Mouse (Mus musculus): ENCODE measurements around the gene Phyh.
A peak's percentile ranks its signal among the peaks of the same experiment; 100 is the strongest.

Gene Phyh

DNA sequence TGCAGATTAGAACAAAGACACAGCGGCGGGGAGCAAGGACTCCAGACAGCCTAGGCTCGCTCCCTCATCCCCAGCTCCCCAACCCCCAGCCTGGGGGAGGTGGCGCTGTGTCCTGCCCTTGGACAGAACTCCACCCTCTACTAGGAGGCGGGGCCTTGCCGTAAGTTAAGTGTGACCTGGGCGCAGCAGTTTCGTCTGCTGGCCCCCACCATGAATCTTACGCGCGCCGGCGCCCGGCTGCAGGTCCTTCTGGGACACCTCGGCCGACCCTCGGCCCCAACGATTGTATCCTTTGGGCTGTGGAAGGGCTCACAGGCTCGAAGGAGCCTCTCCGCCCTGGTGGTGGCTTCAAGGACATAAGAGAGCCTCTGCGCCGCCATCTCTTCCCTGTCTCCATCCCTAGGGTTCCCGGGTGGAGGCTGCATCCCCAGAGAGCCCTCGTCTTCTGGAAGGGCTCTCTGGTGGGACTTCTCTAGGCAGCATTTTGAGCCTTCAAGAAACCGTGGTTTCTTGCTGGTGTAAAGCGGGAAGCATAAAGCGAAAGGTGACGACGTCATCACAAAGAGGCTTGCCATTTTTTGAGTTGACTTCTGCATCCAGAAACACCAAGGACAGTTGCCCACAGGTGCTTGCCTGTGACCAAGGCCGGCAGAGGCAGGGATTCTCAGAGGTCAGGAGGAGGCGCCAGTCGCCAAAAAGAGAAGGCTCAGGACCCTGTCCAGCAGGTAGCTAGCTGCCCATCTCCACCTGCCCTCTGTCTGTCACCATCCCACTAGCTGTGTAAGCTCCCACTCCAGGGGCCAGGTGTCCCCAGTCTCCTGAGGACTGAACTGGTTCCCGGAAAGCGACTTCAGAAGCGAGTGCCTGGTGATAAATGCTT is at the start of gene Phyh:
Gene Phyh (plus strand): TSS at position 160 of the 880 bp plus-strand sequence.
- DNase-seq, result peak; percentile 93

DNA sequence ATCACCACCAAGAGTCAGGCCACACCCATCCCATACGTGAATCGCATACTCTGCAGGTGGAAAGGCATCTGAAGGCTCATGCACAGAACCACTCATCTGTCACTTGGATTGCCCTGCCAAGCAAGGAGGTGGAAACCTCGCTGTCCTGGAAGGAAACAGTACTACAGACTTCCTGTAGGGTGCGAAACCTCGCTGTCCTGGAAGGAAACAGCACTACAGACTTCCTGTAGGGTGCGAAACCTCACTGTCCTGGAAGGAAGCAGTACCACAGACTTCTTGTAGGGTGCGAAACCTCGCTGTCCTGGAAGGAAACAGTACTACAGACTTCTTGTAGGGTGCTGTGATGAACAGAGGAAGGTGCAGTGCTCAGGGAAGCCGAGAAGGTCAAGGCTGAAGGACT is 46.1 kb upstream of the Phyh start:
- DNase-seq, result no peak

DNA sequence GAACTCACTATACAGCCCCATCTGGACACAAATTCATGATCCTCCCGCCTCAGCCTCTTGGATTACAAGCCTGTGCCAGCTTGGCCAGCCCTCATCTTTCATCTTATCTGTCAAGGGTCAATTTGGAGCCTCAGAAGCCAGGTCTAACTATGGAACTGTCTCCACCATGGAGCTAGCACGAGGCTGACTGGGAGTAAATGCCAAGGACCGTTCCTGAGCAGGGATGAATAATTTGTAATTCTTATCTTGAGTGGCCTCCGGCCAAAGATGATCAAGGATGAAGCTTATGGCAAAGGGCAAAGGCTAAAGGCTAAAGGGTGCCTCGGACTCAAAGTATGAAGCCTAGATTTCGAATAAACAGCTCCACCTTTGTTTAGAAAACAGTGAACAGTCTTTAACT is 45.5 kb upstream of the Phyh start:
- DNase-seq, result no peak

DNA sequence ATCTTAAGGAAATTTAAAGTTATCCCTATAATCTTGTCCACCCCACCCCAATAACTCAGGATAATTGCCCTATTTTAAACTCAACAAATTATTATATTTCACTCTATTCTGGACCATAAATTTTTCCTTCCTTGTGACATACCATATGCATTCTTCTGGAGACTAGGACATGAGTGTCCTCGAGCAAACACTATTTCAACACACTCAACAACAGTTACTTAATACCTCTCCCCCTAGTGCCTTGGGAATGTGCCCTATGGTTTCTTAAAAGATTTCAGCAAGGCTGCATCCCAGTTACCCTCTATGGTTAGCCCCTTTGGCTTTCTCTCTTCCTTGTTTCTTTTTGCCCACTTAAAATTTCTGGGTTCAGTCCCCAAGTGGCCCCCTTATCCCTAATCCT is 43.7 kb upstream of the Phyh start:
- DNase-seq, result no peak

DNA sequence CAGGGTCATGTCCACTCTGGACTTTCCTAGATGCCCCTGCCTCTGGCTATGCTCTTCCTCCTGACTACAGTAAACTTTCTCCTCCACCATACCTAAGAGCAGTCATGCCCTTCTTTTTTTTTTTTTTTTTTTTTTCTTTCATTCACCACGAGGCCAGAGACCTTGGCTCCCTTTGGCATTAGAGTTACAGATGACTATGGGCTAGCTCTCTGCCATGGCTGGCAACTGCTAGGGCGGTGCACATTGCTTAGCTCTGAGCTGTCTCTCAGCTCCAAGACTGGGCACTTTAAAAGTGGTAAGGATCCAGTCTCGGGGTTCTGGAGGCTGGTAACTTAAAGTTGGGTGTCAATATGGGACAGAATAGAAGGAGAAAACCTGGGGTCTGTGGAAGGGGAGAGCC is 42.7 kb upstream of the Phyh start:
- DNase-seq, result no peak

DNA sequence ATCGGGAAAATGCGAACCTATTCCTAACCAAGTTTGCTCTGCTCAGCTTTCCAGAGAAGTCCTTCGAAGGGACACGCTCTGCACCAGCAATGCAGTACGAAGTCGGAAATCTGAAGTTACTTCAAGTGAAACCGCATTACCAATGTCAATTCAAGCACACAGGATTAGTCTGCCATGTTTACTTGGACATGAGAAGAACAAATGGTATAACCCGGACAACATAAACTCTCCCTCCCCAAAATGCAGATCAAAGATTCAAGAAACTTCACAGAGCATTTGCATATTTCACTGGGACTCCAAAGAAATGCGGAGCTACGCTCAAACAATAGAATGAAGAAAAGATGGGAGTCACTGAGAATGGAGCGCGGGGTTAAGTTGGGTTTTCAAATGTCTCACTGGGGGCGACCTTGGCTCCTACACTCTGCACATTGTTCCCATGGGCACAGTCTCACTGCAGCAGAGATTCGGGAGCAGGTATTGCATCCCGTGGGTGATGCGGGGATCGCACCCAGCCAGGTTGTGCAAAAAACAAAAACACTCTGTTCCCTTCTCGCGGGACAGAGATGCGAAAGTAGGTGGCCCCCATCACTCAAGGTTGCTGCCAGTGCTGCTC is 38.0 kb upstream of the Phyh start:
- DNase-seq, result peak; percentile 36

DNA sequence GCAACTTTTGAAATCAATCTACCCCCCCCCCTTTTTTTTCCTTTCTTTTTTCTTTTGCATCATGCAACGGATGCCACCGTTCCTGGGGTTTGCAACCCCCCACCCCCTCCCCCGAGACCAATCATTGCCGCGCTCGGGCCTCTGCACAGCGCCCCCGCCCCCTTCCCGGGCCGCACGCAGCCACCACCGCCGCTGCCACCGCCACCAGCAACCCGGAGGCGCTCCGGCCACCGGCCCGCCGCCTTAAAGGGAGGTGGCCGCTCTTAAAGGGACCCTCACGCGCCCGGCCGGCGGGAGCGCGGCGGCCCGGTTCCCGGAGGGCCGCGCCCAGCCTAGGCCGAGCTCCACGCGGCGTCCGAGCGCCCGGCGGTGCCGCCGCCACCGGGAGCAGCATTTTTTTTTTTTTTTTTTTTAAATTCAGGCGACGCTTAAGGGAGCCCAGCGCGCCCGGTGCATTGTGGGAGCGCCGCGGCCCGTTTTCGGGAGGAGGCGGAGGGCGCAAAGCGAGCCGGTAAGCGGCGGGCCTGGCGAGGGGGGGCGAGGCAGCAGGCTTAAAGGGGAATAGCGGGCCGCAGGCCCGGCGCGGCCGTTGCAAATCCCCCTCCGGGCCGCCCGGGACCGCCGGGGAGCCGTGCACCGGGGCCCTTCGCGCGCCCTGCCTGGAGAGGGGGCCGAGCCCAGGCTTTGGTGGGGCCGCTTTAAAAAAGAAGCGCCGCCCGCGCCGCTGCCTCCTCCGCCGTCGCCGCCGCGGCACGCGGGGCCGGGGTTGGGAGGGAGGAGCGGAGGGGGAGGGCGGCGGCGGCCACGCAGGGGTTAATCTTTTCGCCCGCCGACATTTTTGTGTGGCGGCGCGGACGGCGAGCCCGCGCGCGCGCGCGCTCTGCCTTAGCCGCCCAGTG is 37.2 kb upstream of the Phyh start, which contains the start of gene Sephs1:
Gene Sephs1 (plus strand): TSS at position 215 of the 899 bp plus-strand sequence.
- peak; percentile 92 for DNase-seq

DNA sequence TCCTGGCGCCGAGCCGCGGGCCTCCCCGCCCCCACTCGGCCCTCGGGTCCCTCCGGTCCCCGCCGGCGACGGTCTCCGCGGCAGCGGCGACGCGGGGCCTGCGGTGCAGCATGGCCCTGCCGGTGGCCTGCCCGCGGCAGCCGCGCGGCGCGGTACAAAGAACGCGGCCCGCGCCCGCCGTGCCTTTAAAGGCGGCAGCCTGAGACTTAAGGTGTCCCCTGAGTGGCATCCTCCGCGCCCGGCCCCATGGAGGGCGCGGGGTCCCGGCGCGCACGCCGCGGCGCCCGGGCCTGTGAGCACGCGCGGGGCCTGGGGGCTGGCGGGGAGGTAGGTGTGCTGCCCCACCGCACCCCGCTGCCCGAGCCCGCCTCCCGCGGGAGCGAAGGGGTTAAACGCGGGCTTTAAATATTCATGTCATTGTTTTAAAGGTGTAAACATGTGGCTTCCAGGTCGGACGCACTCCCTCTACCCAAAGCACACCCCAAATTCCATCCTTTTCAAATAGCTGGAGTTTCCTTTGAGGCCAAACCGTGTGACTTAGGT is 36.5 kb upstream of the Phyh start:
- DNase-seq, result peak; percentile 80

DNA sequence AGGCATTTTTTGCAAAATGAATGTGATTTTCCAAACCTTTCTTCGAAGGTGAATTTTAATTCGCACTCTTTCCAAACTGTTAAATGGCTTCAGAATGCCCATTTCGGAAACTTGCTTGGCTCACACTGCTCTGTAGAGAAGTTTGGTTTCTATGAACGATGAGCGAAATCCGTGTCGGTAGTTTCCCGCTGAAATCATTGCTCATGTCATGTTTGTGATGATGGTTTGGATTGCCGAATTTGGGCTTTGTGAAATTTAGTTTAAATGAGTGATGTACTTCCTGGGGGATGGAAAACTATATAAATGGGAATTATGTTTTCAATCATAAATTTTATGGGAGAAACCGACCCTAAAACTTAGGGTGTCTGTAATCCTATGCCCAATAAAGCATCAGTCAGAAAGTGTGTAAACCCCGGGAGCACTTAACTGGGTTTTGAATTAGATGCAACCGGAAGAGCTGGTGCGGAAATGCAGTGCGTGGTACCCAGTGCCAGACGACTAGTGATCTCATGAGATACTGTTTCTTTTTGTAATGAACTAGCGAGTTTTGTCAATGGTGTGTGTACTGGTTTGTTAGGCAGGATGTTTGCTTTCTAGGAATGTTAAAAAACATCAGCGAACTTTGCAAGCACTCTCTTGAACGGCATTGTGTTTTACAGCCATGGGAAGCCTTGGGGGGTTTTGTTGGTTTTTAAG is 35.7 kb upstream of the Phyh start:
- DNase-seq, result no peak

DNA sequence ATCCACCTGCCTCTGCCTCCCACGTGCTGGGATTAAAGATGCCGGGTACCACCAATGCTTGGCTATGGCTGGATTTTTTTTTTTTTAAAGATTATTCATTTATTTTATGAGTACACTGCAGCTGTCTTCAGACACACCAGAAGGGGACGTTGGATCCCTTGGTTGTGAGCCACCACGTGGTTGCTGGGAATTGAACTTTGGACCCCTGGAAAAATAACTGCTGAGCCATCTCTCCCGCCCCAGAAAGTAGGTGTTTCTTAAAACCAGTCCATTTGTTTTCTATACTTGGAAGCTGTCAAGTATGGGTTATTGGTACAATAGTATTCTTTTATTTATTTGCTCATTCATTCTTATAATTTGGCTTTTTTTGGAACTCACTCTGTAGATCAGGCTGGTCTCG is 31.9 kb upstream of the Phyh start:
- no peak for DNase-seq

DNA sequence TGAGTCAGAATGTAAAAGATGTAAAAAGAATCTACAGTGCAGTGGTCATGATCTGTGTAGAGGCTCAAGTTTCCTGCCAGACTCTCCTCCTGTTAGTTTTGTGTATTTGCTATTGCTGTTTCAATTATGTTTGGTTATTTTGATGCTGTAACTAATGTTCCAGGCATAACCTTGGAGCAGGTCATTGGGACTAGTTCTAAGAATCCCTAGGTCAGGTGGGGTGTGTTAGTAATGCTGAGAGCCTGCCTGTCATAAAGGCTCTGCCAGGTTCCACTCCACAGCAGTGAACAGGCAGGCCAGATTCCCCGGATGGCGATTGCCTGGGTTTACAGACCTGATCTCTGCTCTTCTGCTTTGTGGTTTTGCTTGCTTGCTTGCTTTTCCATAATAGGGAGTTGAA is 23.2 kb upstream of the Phyh start:
- DNase-seq, result no peak

DNA sequence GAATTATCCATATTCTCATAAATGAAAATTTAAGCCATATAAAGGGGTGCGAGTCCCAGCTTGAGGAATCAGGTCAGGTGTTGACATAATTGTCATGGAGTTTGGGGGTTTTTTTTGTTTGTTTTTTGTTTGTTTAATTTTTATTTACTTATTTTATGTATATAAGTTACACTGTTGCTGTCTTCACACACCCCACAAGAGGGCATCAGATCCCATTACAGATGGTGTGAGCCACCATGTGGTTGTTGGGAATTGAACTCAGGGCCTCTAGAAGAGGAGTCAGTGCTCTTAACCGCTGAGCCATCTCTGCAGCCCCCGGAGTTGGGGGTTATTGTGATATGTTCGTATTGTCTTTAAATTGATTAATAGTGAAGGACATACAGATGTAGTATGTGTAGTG is 21.8 kb upstream of the Phyh start:
- no peak for DNase-seq

DNA sequence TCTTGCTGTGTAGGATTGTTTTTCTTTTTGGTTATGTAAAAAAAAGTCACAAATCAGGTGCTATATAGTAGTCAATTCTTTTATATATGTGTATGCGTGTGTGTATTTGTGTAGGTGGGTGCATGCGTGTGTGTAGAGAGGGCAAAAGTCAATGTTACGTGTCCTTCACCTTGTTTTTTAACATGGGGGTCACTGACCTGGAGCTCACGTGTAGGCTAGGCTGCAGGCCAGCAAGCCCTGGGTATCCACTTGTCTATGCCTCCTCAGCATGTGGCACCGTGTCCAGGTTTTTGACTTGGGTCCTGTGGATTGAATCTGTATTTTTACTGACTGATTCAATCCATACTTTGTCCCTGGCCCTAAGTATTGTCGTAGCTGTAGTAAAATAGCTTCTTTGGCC is 18.2 kb upstream of the Phyh start:
- no peak for DNase-seq

DNA sequence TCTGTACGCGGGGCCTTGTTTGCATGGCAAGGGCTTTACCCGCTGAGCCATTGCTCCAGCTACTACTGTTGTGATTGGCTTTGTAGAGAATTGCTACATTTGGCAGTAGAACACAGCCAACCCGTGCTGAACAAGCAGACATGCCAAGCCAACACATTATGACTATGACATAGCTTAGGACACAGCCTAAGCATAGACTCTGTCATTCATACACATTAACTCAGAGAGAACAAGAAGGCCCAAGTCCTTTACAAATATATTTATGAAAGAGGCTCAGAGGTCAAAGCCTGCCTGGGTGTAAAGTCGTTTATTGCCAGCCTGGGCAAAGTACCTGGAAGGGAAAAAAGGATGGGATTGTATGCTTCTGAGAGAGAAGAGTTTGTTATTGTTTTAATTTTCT is 16.5 kb upstream of the Phyh start:
- DNase-seq, result peak; percentile 23

DNA sequence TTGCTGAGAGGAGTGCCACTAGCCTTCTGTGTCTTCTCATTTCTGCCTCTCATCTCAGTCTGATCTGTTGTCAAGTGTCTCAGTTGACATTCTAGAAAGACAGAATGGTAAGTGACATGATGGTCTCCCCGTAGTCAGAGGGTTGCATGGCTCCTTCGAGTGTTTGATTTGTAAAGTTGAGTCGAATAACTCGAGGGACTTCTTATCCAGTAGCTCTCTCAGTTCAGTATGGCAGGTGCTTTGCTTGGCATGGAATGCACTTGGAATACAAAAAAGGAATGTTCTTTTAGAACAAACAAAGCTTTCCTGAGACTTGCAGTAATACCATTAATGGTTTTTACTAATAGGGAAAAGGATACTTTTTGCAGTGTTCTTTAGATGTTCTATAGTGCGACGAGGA is 11.7 kb upstream of the Phyh start:
- DNase-seq, result no peak

DNA sequence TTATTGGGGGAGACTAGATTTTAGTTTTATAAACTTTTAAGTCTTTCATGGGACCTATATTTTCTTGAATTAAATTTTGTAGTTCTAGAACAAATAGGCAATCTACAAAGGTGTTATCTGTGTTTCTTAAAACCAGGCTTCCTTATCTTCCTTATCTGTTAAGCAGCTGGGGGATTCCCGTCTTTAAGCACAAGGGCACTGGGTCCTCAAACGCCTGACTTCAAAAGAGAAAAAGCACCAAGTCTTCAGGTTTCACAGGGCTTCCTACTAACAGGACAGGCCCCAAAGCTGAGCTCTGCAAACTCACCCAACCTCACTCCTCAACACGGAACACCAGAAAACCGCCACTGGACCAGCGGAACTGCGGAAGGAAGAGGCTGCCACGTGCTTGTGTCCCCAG is 10.9 kb upstream of the Phyh start:
- no peak for DNase-seq

DNA sequence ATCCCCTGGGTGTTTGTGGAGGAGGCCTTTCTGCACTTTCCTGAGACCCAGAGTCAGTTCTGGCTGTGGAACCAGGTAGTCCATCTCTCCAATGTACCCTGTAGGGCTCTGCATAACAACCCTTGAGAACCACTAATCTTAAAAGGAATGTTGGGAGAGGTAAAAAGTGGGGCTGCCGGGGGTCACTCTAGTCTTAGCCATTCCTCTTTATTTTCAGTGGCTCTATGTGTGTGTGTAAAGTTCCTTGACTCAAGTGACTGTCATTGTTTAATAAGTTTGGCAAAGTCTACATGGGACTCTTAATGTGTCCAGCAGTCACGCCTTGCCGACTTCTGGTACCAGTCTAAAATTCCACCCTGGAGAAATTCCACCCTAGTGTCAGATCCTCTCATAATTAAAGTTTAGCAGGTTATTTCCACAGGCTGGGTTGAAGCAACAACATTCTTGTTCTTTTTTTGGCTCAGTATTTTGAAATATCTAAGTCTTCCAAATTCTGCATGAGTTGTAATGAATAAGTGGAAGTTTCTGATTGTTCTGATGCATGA is 10.0 kb upstream of the Phyh start:
- no peak for DNase-seq

DNA sequence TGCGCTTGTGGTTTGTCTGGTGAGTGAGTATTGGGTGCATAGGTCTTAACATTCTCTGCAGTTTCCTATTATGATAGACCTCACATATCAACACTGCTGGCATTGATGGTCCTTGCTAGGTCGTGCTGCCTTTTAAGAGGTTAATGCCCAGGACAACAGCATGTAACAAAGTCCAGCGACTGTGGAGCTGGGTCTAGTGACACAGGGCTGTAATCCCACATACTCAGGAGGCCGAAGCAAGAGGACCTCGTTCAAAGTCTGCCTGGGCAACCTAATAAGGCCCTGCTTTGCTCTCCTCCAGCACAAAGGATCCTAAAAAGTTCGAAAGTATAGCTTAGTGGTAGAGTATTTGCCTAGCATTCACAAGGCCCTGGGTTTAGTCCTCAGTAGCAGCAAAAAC is 8.9 kb upstream of the Phyh start:
- DNase-seq, result no peak

DNA sequence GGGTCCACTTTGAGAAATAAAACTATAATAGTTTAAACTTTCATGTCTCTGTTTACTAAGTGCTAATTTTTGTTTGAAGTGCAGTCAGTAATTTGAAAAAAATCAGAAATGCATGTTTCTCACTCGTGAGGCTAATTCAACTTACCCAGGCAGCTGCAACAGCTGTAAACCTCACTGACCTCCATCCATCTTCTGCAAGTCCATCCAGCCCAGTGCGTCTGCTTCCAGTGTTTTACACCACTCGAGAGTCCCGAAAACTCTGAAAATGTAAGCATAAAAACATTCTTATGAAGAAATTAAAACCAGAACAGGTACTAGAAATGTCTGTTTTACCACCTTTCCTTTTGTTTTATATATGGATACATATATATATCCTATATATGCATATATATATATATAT is 8.3 kb upstream of the Phyh start:
- DNase-seq, result no peak

DNA sequence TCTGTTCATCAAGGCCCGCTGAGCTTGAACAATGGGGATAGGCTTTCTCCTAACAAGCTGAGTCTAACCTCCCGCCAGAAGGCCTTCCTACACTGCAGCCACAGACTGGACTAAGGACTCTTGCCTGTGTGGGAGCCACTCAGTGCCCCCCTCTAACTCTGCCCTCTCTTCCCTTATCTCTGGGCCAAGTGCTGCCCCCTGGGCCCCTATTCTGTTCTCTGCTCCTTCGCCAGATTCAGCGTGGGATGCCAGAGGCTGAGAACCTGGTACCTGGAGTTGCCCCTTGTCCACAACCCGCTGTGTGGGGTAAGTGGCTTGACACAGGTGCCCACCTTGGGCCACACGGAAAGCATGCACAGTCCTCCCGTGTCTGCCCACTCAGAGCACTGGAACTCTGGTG is 4.9 kb upstream of the Phyh start:
- no peak for DNase-seq

DNA sequence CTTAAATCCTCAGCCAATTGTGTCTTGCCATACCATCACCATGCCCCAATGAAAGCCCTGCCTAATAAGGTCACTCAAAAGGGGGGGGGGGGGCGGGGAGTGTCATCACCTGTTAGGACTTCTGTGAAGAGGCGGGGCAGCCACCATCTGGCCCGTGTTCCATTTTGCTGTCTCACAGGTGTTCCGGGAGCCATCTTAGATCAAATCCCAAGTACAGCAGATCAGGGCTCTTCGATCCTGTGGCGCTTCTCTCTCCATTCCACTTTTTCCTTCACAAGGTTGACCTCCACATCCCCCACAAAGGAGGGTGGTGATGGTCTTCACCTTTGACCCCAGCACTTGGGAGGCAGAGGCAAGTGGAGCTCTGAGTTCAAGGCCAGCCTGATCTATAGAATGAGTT is 2.8 kb upstream of the Phyh start:
- no peak for DNase-seq

DNA sequence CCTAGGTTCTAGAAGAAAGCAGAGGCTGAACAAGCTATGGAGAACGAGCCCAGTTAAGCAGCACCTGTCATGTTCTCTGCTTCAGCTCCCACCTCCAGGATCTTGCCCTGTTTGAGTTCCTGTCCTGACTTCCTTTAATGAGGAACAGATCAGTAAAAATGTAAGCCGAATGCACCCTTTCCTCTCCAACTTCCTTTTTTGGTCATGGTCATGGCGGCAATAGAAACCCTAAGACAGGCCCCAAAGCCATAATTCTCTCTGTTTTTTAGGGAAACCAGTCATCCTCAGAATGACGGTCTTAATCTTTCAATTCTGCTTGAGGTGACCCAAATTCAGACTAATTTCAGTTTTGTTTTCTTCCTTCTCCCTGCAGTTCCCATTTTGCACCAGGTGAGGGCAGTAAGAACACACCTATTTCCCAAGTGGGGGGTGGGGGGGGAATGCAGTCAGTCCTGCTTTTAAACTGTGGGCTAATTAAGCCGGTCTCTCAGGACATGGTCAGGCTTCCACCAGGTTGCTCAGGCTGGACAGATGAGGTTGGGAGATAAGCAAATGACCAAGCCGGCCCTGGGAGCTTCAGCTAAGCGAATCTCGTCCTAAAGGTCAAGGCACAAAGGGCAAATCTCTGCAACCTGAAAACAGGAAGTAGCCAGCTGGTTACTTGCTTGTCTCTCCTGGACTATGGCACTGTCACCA is 1.3 kb upstream of the Phyh start:
- DNase-seq, result peak; percentile 73
